Mouse (Mus musculus): ENCODE results near the gene Tspan11. TPM values are rescaled to one million over a fixed set of nuclear protein-coding genes. Genes with fewer than 3 reads are reported as not detected.

Gene Tspan11
- total and polyA plus RNA-seq, 3 experiments, result not detected

DNA sequence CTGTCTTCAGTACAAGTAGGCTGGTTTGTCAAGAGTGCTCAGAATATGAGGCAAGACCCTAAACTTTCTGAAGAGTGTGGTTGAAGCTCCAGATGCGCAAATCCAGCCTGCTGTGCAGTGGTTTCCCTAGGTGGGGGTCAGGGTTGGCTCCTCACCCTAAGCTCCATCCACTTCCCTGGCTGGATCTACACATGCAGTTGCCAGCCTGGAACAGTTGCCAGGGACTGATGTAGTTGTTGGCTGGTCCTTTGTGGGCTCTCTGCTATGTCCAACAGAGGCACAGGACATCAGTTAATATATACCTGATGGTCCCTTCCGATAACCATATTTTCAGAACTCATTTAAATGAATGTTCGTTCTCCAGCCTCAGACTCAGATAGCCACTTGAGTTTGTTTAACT lies 9.0 kb downstream of the Tspan11 start:
- no peaks in the 10 kb centered on the region for H3K4me1 ChIP-seq (ENCODE audit: control insufficient read depth in 1 of 2, insufficient read depth in 2 of 2)
- dilution Hi-C loops (cut with MboI; ENCODE audit: extremely low pct_ligation_motif_present, extremely low pct_unique_long_range_greater_than_20kb, low sequenced_read_pairs) (no loop called here), in situ Hi-C loops (cut with MboI; ENCODE audit: low pct_ligation_motif_present, low pct_unique_long_range_greater_than_20kb, low sequenced_read_pairs) (no loop called here)
- H3K27me3 ChIP-seq (replicated peaks), result peaks cover 93% of the 10 kb centered on the region
- H3K36me3 ChIP-seq (replicated peaks in 1 of 2; ENCODE audit: control insufficient read depth in 1 of 2, insufficient read depth in 1 of 2, low read length in 1 of 2), result no peaks in the 10 kb centered on the region
- no peak for DNase-seq (ENCODE audit: extremely low read depth)
- H3K9me3 ChIP-seq (replicated peaks; ENCODE audit: low read length), result peaks cover 7% of the 10 kb centered on the region
- H3K4me3 ChIP-seq (replicated peaks in 1 of 3; ENCODE audit: low read depth in 2 of 3, low read length in 2 of 3, poor library complexity in 1 of 3), result no peak overlapping the region
- no peak for TF ChIP-seq MXI1 (IDR thresholded peaks at IDR 0.05; ENCODE audit: low read depth, low read length)
- no peak for TF ChIP-seq GABPA (IDR thresholded peaks at IDR 0.05; ENCODE audit: insufficient replicate concordance, low read depth, low read length)
- no peak overlapping the region for H3K4me2 ChIP-seq (ENCODE audit: insufficient read depth, low read depth, poor library complexity, severe bottlenecking)
- H3K9ac ChIP-seq (ENCODE audit: insufficient read depth, low read depth), result no peak overlapping the region
- no peaks in the 10 kb centered on the region for H3K79me2 ChIP-seq (replicated peaks; ENCODE audit: control insufficient read depth, extremely low read depth, insufficient read depth, poor library complexity, severe bottlenecking)
- H3K27ac ChIP-seq (ENCODE audit: insufficient read depth, low read depth), result no peak overlapping the region

DNA sequence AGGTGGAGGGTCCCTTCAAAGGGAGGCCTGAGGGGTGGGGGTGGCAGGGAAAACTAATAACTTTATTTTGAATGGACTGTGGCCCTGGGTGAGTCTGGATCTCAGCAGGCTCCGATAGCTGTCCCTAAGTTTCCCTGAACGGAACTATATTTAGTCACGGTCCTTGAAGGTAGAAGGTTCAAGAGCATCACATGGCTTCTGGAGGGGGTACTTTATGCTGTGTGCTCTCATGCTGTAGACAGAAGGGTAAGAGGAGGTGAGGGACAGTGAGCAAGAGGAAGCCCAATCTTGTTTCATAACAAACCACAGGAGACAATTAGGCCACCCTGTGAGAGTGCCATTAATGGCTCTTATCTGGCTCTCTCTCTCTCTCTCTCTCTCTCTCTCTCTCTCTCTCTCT lies 10.0 kb downstream of the Tspan11 start:
- Histone ChIP-seq H3K27me3 (replicated peaks) (peaks cover 90% of the 10 kb centered on the region), H3K9me3 (replicated peaks; ENCODE audit: low read length) (peaks cover 7% of the 10 kb centered on the region), H3K9ac (ENCODE audit: insufficient read depth, low read depth) (no peak overlapping the region), H3K36me3 (replicated peaks in 1 of 2; ENCODE audit: control insufficient read depth in 1 of 2, insufficient read depth in 1 of 2, low read length in 1 of 2) (no peaks in the 10 kb centered on the region), H3K4me1 (ENCODE audit: control insufficient read depth in 1 of 2, insufficient read depth in 2 of 2) (no peaks in the 10 kb centered on the region), H3K79me2 (replicated peaks; ENCODE audit: control insufficient read depth, extremely low read depth, insufficient read depth, poor library complexity, severe bottlenecking) (no peaks in the 10 kb centered on the region), H3K4me3 (replicated peaks in 1 of 3; ENCODE audit: low read depth in 2 of 3, low read length in 2 of 3, poor library complexity in 1 of 3) (no peak overlapping the region), H3K27ac (ENCODE audit: insufficient read depth, low read depth) (no peak overlapping the region), H3K4me2 (ENCODE audit: insufficient read depth, low read depth, poor library complexity, severe bottlenecking) (no peak overlapping the region)
- in situ Hi-C loops (cut with MboI; ENCODE audit: low pct_ligation_motif_present, low pct_unique_long_range_greater_than_20kb, low sequenced_read_pairs), result no loop called here
- DNase-seq (ENCODE audit: extremely low read depth), result no peak
- no peak for TF ChIP-seq TBP (conservative IDR thresholded peaks at IDR 0.05; ENCODE audit: low read depth, low read length)
- TF ChIP-seq ETS1 (conservative IDR thresholded peaks at IDR 0.05; ENCODE audit: low read depth, low read length), result no peak
- no peak for TF ChIP-seq MAX (IDR thresholded peaks at IDR 0.05; ENCODE audit: low read length)
- no peak for TF ChIP-seq HCFC1 (IDR thresholded peaks at IDR 0.05; ENCODE audit: low read depth, low read length)
- TF ChIP-seq ELF1 (IDR thresholded peaks at IDR 0.05; ENCODE audit: low read depth, low read length), result no peak
- TF ChIP-seq POLR2AphosphoS2 (IDR thresholded peaks at IDR 0.05; ENCODE audit: low read depth, low read length), result no peak
- TF ChIP-seq USF1 (IDR thresholded peaks at IDR 0.05; ENCODE audit: low read depth, low read length), result no peak
- no peak for TF ChIP-seq E2F4 (IDR thresholded peaks at IDR 0.05; ENCODE audit: insufficient replicate concordance, low read depth, low read length)
- TF ChIP-seq PAX5 (IDR thresholded peaks at IDR 0.05; ENCODE audit: low read length), result no peak
- no peak for TF ChIP-seq JUN (IDR thresholded peaks at IDR 0.05; ENCODE audit: insufficient read depth, low read depth, low read length)
- TF ChIP-seq ZC3H11A (IDR thresholded peaks at IDR 0.05; ENCODE audit: low read depth, low read length), result no peak
- no peak for TF ChIP-seq MAZ (IDR thresholded peaks at IDR 0.05; ENCODE audit: low read depth, low read length)
- TF ChIP-seq USF2 (conservative IDR thresholded peaks at IDR 0.05; ENCODE audit: low read depth, low read length), result no peak
- TF ChIP-seq JUND (conservative IDR thresholded peaks at IDR 0.05; ENCODE audit: low read depth, low read length), result no peak
- TF ChIP-seq NRF1 (IDR thresholded peaks at IDR 0.05; ENCODE audit: low read depth, low read length), result no peak
- no peak for TF ChIP-seq GABPA (IDR thresholded peaks at IDR 0.05; ENCODE audit: insufficient replicate concordance, low read depth, low read length)
- no peak for TF ChIP-seq MXI1 (IDR thresholded peaks at IDR 0.05; ENCODE audit: low read depth, low read length)
- dilution Hi-C loops (cut with MboI; ENCODE audit: extremely low pct_ligation_motif_present, extremely low pct_unique_long_range_greater_than_20kb, low sequenced_read_pairs), result no loop called here

Data from CH12.LX (cell line).